Mouse (Mus musculus): ENCODE results near the gene Cir1. TPM values are rescaled to one million over a fixed set of nuclear protein-coding genes. Genes with fewer than 3 reads are reported as not detected.

Gene Cir1
- polyA plus RNA-seq, 1 experiment, result 5.5 TPM

- Histone ChIP-seq H3K27ac (ENCODE audit: insufficient read depth, low read depth, low read length) (no peak overlapping the region), H3K4me1 (ENCODE audit: control insufficient read depth, insufficient read depth, low read length) (peaks cover 2% of the 10 kb centered on the region; the same call in 1 of the 2 replicates), H3K4me3 (ENCODE audit: insufficient read depth, low read depth, low read length) (no peak overlapping the region), H3K27me3 (replicated peaks; ENCODE audit: control insufficient read depth, insufficient read depth, low read length) (peaks cover 26% of the 10 kb centered on the region), H3K36me3 (ENCODE audit: control insufficient read depth, insufficient read depth, low read length) (no peaks in the 10 kb centered on the region)
- WGBS, result 3% methylated on average over 55 of the region's 55 CpGs
- no peak for TF ChIP-seq CTCF (conservative IDR thresholded peaks at IDR 0.05; ENCODE audit: insufficient read depth, insufficient read length, low read depth, low read length)
- TF ChIP-seq POLR2A (IDR thresholded peaks at IDR 0.05; ENCODE audit: low read depth, low read length), result no peak
- peak; percentile 36 for DNase-seq
Measured at GRCm38 (mm10) chr2:73272351-73273248, 39.9 kb downstream of the Cir1 start.

DNA sequence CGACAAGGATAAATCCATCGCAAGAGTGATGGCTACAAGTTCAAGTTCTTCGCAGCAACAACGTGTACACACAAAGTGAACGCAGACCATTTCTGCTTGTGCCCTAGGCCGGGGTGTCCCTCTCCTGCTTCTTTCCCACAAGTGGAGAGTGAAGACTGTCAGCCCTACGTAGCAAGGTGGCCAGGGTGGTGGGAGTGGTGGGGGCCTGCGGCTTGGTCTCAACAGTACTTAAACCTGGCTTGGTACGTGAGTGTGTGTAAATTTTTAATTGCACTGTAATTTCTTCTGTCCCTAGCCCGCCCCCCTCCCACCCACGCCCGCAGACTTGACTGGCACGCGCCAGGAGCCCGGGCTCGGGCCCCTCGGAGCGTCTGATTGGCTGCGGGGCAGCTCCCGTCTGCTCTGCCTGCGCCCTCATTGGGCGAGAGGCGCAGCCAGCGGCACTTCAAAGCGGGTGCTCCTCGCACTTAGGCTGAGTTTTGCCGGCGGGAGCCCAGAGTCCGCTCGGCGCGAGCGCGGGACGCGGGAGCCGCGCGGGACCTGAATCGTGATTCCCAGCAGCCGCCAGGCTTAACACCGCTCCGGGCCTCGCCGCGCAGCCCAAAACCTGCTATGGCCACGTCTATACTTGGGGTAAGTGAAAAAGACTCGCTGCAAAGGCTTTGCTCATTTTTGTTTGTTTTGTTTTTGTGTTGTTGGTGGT, 40.9 kb downstream of the Cir1 start, which contains the start of gene Sp9:
Sp9 (plus strand) TSS at position 467 of the 703 bp plus-strand sequence.
- TF ChIP-seq POLR2A (IDR thresholded peaks at IDR 0.05; ENCODE audit: low read depth, low read length) (no peak), CTCF (conservative IDR thresholded peaks at IDR 0.05; ENCODE audit: insufficient read depth, insufficient read length, low read depth, low read length) (no peak)
- Histone ChIP-seq H3K27me3 (replicated peaks; ENCODE audit: control insufficient read depth, insufficient read depth, low read length) (peaks cover 21% of the 10 kb centered on the region), H3K4me3 (ENCODE audit: insufficient read depth, low read depth, low read length) (no peak within 1 kb of the TSS), H3K4me1 (ENCODE audit: control insufficient read depth, insufficient read depth, low read length) (peaks cover 2% of the 10 kb centered on the region; the same call in 1 of the 2 replicates), H3K27ac (ENCODE audit: insufficient read depth, low read depth, low read length) (no peak within 1 kb of the TSS), H3K36me3 (ENCODE audit: control insufficient read depth, insufficient read depth, low read length) (no peaks in the 10 kb centered on the region)
- 4% methylated on average over 48 of the region's 48 CpGs for WGBS
- peak; percentile 38 for DNase-seq

DNA sequence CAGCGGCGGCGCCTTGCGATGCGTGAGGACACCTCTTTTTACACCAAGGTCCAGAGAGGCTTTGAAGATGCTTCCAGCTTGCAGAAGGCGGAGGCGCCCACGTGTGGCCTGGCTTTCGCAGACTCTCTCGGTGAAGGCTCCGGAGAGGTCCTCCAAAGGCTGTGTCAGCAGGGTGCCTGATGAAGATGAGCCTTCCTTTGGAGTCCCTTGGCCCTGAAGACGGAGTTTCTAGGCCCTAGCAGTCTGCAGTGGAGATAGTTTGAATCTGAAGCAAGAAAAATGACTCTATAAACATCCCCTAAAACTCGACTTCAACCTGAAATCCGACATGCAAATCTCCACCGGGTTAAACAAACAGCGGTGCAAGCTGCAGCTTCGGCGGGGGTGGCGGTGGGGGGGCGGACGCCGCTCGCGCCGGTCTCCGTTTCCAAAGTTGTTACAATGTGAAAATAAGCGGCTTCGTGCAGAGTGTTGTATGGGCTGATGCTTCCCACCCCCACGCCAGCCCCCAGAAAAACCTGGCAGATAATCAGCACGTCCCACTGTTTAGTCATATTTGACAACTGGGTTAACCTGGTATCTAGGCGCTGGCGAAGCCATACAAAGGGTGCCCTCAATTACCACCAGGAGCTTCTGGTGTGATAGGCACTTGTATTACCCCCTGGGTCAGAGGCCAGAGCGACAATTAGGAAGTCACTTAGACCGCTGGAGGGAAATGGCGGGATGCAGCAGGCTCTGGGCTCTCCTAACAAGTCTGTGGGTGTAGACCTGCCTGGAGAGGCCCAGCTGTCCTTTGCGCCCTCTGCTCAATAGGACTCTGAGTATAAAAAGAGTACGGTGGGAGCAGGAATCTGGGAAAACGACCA, 41.7 kb downstream of the Cir1 start:
- Histone ChIP-seq H3K27ac (ENCODE audit: insufficient read depth, low read depth, low read length) (no peak overlapping the region), H3K4me3 (ENCODE audit: insufficient read depth, low read depth, low read length) (no peak overlapping the region), H3K27me3 (replicated peaks; ENCODE audit: control insufficient read depth, insufficient read depth, low read length) (peaks cover 21% of the 10 kb centered on the region), H3K4me1 (ENCODE audit: control insufficient read depth, insufficient read depth, low read length) (peaks cover 2% of the 10 kb centered on the region; the same call in 1 of the 2 replicates), H3K36me3 (ENCODE audit: control insufficient read depth, insufficient read depth, low read length) (no peaks in the 10 kb centered on the region)
- no peak for TF ChIP-seq POLR2A (IDR thresholded peaks at IDR 0.05; ENCODE audit: low read depth, low read length)
- TF ChIP-seq CTCF (conservative IDR thresholded peaks at IDR 0.05; ENCODE audit: insufficient read depth, insufficient read length, low read depth, low read length), result no peak
- DNase-seq, result peak; percentile 28
- 6% methylated on average over 38 of the region's 38 CpGs for whole genome bisulfite sequencing

DNA sequence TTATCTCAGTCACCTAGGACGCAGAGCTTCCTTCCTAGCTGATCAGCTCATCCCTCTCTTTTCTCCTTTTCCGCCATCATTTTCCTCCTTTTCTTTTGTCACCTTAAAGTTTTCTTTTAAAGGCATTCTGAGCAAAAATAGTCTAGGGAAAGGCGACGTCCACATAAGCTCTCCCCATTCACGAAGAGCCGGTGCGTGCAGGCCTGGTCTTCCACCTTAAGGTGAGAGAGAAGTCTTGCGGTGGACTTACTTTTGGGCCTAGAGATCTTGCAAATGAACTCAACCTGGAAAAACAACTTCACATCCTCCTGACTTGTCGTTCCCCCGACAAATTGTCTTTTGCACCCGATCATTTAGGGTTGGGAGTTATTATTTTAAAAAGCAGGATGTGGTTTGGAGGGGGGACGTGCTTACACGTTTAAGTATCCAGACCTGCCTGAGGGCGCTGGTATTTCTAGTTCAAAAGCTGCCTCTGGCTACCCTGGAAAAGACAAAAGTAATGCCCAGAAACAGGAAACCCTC, 42.4 kb downstream of the Cir1 start:
- H3K4me3 ChIP-seq (ENCODE audit: insufficient read depth, low read depth, low read length), result no peak overlapping the region
- peaks cover 21% of the 10 kb centered on the region for H3K27me3 ChIP-seq (replicated peaks; ENCODE audit: control insufficient read depth, insufficient read depth, low read length)
- no peak for DNase-seq
- no peak for TF ChIP-seq POLR2A (IDR thresholded peaks at IDR 0.05; ENCODE audit: low read depth, low read length)
- H3K36me3 ChIP-seq (ENCODE audit: control insufficient read depth, insufficient read depth, low read length), result no peaks in the 10 kb centered on the region
- no peak overlapping the region for H3K27ac ChIP-seq (ENCODE audit: insufficient read depth, low read depth, low read length)
- peaks cover 2% of the 10 kb centered on the region; the same call in 1 of the 2 replicates for H3K4me1 ChIP-seq (ENCODE audit: control insufficient read depth, insufficient read depth, low read length)
- WGBS, result 7% methylated on average over 14 of the region's 14 CpGs

- TF ChIP-seq CTCF (conservative IDR thresholded peaks at IDR 0.05; ENCODE audit: insufficient read depth, insufficient read length, low read depth, low read length), result no peak
- no peak for TF ChIP-seq POLR2A (IDR thresholded peaks at IDR 0.05; ENCODE audit: low read depth, low read length)
- H3K27ac ChIP-seq (ENCODE audit: insufficient read depth, low read depth, low read length), result no peak overlapping the region
- H3K36me3 ChIP-seq (ENCODE audit: control insufficient read depth, insufficient read depth, low read length), result no peaks in the 10 kb centered on the region
- WGBS, result 5% methylated on average over 16 of the region's 17 CpGs
- H3K27me3 ChIP-seq (replicated peaks; ENCODE audit: control insufficient read depth, insufficient read depth, low read length), result peaks cover 19% of the 10 kb centered on the region
- no peak for DNase-seq
- no peak overlapping the region for H3K4me3 ChIP-seq (ENCODE audit: insufficient read depth, low read depth, low read length)
- H3K4me1 ChIP-seq (ENCODE audit: control insufficient read depth, insufficient read depth, low read length), result peaks cover 2% of the 10 kb centered on the region; the same call in 1 of the 2 replicates
Measured at GRCm38 (mm10) chr2:73269666-73270065, 42.8 kb downstream of the Cir1 start.

- H3K27me3 ChIP-seq (replicated peaks; ENCODE audit: control insufficient read depth, insufficient read depth, low read length), result peaks cover 14% of the 10 kb centered on the region
- 15% methylated on average over 8 of the region's 8 CpGs for WGBS
- DNase-seq, result no peak
Measured at GRCm38 (mm10) chr2:73268836-73269395, 43.6 kb downstream of the Cir1 start.

More at GRCm38 (mm10) chr2:73268836-73269395, 43.6 kb downstream of the Cir1 start:
- no peak for TF ChIP-seq CTCF (conservative IDR thresholded peaks at IDR 0.05; ENCODE audit: insufficient read depth, insufficient read length, low read depth, low read length)
- no peak for TF ChIP-seq POLR2A (IDR thresholded peaks at IDR 0.05; ENCODE audit: low read depth, low read length)
- H3K4me3 ChIP-seq (ENCODE audit: insufficient read depth, low read depth, low read length), result no peak overlapping the region
- H3K4me1 ChIP-seq (ENCODE audit: control insufficient read depth, insufficient read depth, low read length), result peaks cover 2% of the 10 kb centered on the region; the same call in 1 of the 2 replicates
- H3K27ac ChIP-seq (ENCODE audit: insufficient read depth, low read depth, low read length), result no peak overlapping the region
- no peaks in the 10 kb centered on the region for H3K36me3 ChIP-seq (ENCODE audit: control insufficient read depth, insufficient read depth, low read length)

All from kidney, adult 2 months (tissue).